Mouse (Mus musculus) lung, postnatal 0 days (tissue): ENCODE data around the gene Diexf.

Source experiments
- CTCF ChIP-seq: IDR thresholded peaks from 2 replicates; pipeline ENCODE4 v1.5.1; 2016; ENCODE audit warnings: antibody characterized with exemption, mild to moderate bottlenecking
- EP300 ChIP-seq: IDR thresholded peaks from 2 replicates; pipeline ENCODE4 v1.6.1; 2016; ENCODE audit warnings: antibody characterized with exemption, mild to moderate bottlenecking, control low read depth

DNA sequence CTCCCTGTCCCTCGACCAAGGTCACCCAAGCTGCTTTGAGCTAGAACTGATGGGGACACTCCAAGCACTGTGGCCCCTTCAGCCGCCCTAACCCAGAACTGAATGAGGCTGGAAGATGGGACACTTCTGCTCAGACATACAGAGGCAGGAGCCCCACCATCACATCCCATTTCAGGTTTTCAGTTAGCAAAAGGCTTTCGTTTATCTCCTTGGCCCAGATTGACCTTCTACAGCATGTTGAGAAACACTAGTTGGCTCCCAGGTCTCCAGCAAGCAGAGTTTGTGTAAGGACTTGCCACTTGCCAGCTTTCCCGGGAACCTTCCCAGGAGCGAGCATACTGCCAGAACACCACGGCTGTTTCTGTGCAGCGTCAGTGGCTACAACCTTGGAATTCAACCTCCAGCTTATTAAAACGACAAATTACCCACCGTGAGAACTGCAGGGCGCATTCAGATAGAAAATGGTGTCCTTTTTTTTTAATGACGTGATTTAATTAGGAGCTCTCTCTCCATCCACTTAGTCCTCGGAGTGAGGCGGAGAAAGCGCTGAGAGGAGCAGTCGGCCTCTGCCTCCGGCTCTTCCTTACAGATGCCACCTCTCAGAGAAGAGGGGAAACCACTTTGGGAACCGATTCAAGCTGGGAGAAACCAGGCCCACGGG is 39.7 kb downstream of the Diexf start:
- no peak for TF ChIP-seq CTCF
- no peak for TF ChIP-seq EP300
